Mouse (Mus musculus) thymus, adult 2 months (tissue): ENCODE results near the gene Hpcal4.

Experiments used
- CTCF ChIP-seq: fragments of 200-500 bp; IDR thresholded peaks from 2 replicates; pipeline ENCODE4 v1.5.1; 2012; ENCODE audit warnings: mild to moderate bottlenecking, control low read depth, low read length, moderate library complexity, borderline replicate concordance; ENCODE audit not compliant: control insufficient read depth, poor library complexity, insufficient read depth; ENCODE audit errors: extremely low read depth
- POLR2A ChIP-seq: fragments of 200-500 bp; IDR thresholded peaks from 2 replicates; pipeline ENCODE4 v1.6.1; 2012; ENCODE audit warnings: mild to moderate bottlenecking, low read length, control low read depth, moderate library complexity; ENCODE audit not compliant: control insufficient read depth, poor library complexity, insufficient read depth; ENCODE audit errors: extremely low read depth

DNA sequence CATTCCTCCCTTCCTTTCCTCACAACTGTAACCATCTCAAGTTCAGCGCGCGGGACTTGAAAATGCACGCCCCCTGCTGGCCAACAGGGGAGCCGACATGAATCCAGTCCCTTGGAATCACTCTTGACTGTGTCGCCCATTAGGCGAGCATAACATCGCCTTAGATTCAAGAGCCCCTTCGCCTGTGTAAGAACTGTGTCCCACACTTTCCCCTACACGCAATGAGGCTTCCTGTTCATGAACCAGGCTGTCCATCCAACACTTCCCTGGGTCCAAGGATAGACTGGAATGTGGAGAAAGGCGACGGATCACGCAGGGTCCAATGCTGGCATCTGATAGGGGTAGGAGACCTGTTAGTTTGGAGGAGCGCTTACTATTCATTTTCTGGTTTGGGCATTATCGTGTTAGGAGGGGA, 17.8 kb downstream of the Hpcal4 start:
- TF ChIP-seq POLR2A (no peak), CTCF (peak; percentile 73; the same call in 1 of the 2 replicates)
